Comparison of ENCODE assay signal across 9 mouse cellular contexts in the genomic region with DNA sequence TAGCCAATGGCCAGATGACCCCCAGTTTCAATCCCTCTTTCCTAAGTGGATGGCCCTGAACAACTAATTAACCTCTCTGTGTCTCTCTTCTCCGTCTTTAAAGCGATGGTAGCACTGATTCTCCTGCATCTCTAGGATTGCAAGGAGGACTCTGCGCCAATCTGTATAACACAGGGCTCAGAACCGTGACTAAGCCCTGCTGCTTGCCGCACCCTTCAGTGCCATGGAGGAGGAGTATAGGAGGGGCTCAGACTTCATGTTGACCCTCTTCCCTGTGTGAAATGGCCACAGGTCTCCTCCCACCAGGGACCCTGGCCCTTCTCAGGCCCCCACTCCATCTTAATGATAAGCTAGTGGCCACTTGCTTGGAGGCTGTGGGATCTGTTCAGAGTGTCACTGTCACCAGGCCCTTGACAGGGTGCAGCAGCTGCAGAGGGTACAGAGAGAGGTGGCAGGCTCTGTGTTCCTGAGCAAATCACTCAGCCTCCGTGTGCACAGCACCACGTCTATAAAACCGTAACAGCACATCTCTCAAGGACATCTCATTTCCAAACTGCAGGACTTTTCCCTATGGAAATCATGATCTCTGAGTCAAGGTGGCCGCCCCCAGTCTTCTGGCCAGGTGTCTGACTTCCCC. TPM values are rescaled to one million over a fixed set of nuclear protein-coding genes. Genes with fewer than 3 reads are reported as not detected.
DNase-seq lines count a peak whose midpoint lies in the region; ATAC-seq lines count a peak whose summit lies in the region.
"Had no signal": no experiment of that assay in that cellular context is flagged by ENCODE, and none has a peak within 500 bp of the region (broad histone marks: within the 10 kb centered on the region; RNA-seq: fewer than 3 reads in every experiment).

No protein-coding gene starts in this region.

- peak overlapping the region; percentile 32; the same call in 1 of the 2 replicates for H3K9ac ChIP-seq in limb, embryonic 15.5 days

- H3K36me3 ChIP-seq in limb, embryonic 15.5 days = no peaks in the 10 kb centered on the region

- no peak for DNase-seq in frontal cortex, postnatal 14 days (ENCODE audit: low spot score in 2 of 2)
- DNase-seq in retina, postnatal 1 day = peak; percentile 23
- DNase-seq in retina, embryonic 14.5 days (ENCODE audit: low spot score) = no peak
- no peak for DNase-seq in right cerebral cortex, adult 18-20 months
- DNase-seq in left cerebral cortex, adult 18-20 months (ENCODE audit: low spot score in 2 of 2) = no peak
- DNase-seq: adrenal gland, postnatal 25 days had no signal

- peaks cover 5% of the 10 kb centered on the region; the same call in 1 of the 2 replicates for H3K27me3 ChIP-seq in limb, embryonic 15.5 days

- WGBS in limb, embryonic 15.5 days = 58% methylated on average over 9 of the region's 9 CpGs

- H3K4me2 ChIP-seq in limb, embryonic 15.5 days = peak overlapping the region; percentile 69

- peak; percentile 27 for ATAC-seq in frontal cortex, adult (ENCODE audit: low TSS enrichment)
- ATAC-seq in limb, embryonic 15.5 days (ENCODE audit: insufficient number of reproducible peaks, low FRiP score, low TSS enrichment, low read depth) = no peak
- no peak for ATAC-seq in inflammation-experienced regulatory T-cells, adult 6 months

- H3K9me3 ChIP-seq in limb, embryonic 15.5 days = no peaks in the 10 kb centered on the region

- H3K4me1 ChIP-seq in limb, embryonic 15.5 days = peaks cover 34% of the 10 kb centered on the region

- peak overlapping the region; percentile 8; the same call in 1 of the 2 replicates for H3K27ac ChIP-seq in limb, embryonic 15.5 days

- H3K4me3 ChIP-seq in limb, embryonic 15.5 days = peak overlapping the region; percentile 39

RNA-seq across cellular contexts. Expression of gene Lgi2, which starts 51.6 kb away (rescaled TPM):
- polyA plus RNA-seq in limb, embryonic 15.5 days (2015; fragmentation: Nextera tagmentation; extraction: Ambion mirVana) = 2.9 and 3.2 TPM in 2 replicates
- polyA plus RNA-seq in inflammation-experienced regulatory T-cells, adult 6 months (2017; shearing (Covaris generic)) = not detected
- 10 to 100 TPM; 45.5 to 51.1 TPM for total RNA-seq in left cerebral cortex, adult 18-20 months (2021)

RNA-seq across cellular contexts. Expression of gene Sepsecs, which starts 51.7 kb away (rescaled TPM):
- polyA plus RNA-seq in limb, embryonic 15.5 days (2015; fragmentation: Nextera tagmentation; extraction: Ambion mirVana) = 7.9 and 8.5 TPM in 2 replicates
- 1 to 10 TPM; 5.5 to 6.8 (median 6.4) TPM for polyA plus RNA-seq in inflammation-experienced regulatory T-cells, adult 6 months (2017; shearing (Covaris generic))
- total RNA-seq in left cerebral cortex, adult 18-20 months (2021) = 1 to 10 TPM; 8.2 to 8.9 TPM
